Mouse (Mus musculus) c-Kit-positive CD71-positive TER-119-negative erythroid progenitor cells, embryonic 14.5 days (primary cell): ENCODE measurements at regions not wholly inside any gene's neighbourhood (a gene's known extent, or its start where the extent isn't known, plus 50 kb on each side); places are given as distances from the start of the nearest gene placed in this dataset.

Source experiments
- DNase-seq: peaks from one replicate; pipeline ENCODE4 v3.0.0-alpha.2; 2013; ENCODE audit warnings: low read depth

GRCm38 (mm10) chr6:98613030-98613429 lies 270.5 kb upstream of the Gm765 start:
- DNase-seq = no peak

- DNase-seq = no peak
These were observed 266.6 kb upstream of the Gm765 start for GRCm38 (mm10) chr6:98609133-98609532.

- DNase-seq = no peak
These were observed 264.1 kb upstream of the Gm765 start for GRCm38 (mm10) chr6:98606680-98607079.

GRCm38 (mm10) chr6:98597612-98598011 lies 255.1 kb upstream of the Gm765 start:
- DNase-seq = no peak

GRCm38 (mm10) chr6:98590989-98591388 lies 248.4 kb upstream of the Gm765 start:
- no peak for DNase-seq

GRCm38 (mm10) chr6:98588979-98589378 lies 246.4 kb upstream of the Gm765 start:
- no peak for DNase-seq

- DNase-seq = no peak
These were observed 242.0 kb upstream of the Gm765 start for GRCm38 (mm10) chr6:98584541-98584940.

- no peak for DNase-seq
These were observed 240.3 kb upstream of the Gm765 start for GRCm38 (mm10) chr6:98582826-98583225.

GRCm38 (mm10) chr6:98575227-98575626 lies 232.7 kb upstream of the Gm765 start:
- no peak for DNase-seq

GRCm38 (mm10) chr6:98555702-98556101 lies 213.1 kb upstream of the Gm765 start:
- no peak for DNase-seq

GRCm38 (mm10) chr6:98553922-98554321 lies 211.4 kb upstream of the Gm765 start:
- no peak for DNase-seq

- no peak for DNase-seq
These were observed 209.2 kb upstream of the Gm765 start for GRCm38 (mm10) chr6:98551781-98552180.

GRCm38 (mm10) chr6:98526882-98527440 lies 184.4 kb upstream of the Gm765 start:
- DNase-seq = no peak

- DNase-seq = peak; percentile 17
These were observed 182.7 kb upstream of the Gm765 start for GRCm38 (mm10) chr6:98525286-98525685.

GRCm38 (mm10) chr6:98524659-98525058 lies 182.1 kb upstream of the Gm765 start:
- DNase-seq = no peak

- DNase-seq = no peak
These were observed 179.0 kb upstream of the Gm765 start for GRCm38 (mm10) chr6:98521526-98521925.

GRCm38 (mm10) chr6:98514826-98515225 lies 172.3 kb upstream of the Gm765 start:
- DNase-seq = no peak

GRCm38 (mm10) chr6:98514376-98514775 lies 171.8 kb upstream of the Gm765 start:
- DNase-seq = no peak

GRCm38 (mm10) chr6:98513217-98513616 lies 170.7 kb upstream of the Gm765 start:
- DNase-seq = no peak

GRCm38 (mm10) chr6:98502726-98503125 lies 160.2 kb upstream of the Gm765 start:
- no peak for DNase-seq

GRCm38 (mm10) chr6:98499721-98500120 lies 157.2 kb upstream of the Gm765 start:
- DNase-seq = no peak

GRCm38 (mm10) chr6:98486626-98487025 lies 144.1 kb upstream of the Gm765 start:
- DNase-seq = no peak

- no peak for DNase-seq
These were observed 141.0 kb upstream of the Gm765 start for GRCm38 (mm10) chr6:98483319-98484123.

- DNase-seq = no peak
These were observed 139.8 kb upstream of the Gm765 start for GRCm38 (mm10) chr6:98482319-98482718.
